In genomic region chr9:69451886-69452810, GRCm38 (mm10) we compare ENCODE assay signal across 13 mouse cellular contexts. TPM values are rescaled to one million over a fixed set of nuclear protein-coding genes. Genes with fewer than 3 reads are reported as not detected.
DNase-seq lines count a peak whose midpoint lies in the region; ATAC-seq and TF ChIP-seq lines count a peak whose summit lies in the region.
"Had no signal": no experiment of that assay in that cellular context is flagged by ENCODE, and none has a peak within 500 bp of the region (broad histone marks: within the 10 kb centered on the region; RNA-seq: fewer than 3 reads in every experiment).

No protein-coding gene starts in this region.

- no peak for TF ChIP-seq CTCF in kidney, postnatal 0 days (IDR thresholded peaks at IDR 0.05; ENCODE audit: low read depth)

- H3K9ac ChIP-seq in kidney, postnatal 0 days (ENCODE audit: low read depth, low read length): no peak overlapping the region
- H3K9ac ChIP-seq in neural tube, embryonic 15.5 days (replicated peaks): no peak overlapping the region
- H3K9ac ChIP-seq: liver, embryonic 13.5 days had no signal

- no peaks in the 10 kb centered on the region for H3K36me3 ChIP-seq in kidney, postnatal 0 days (ENCODE audit: insufficient read depth, low read length)
- H3K36me3 ChIP-seq in neural tube, embryonic 15.5 days: no peaks in the 10 kb centered on the region
- H3K36me3 ChIP-seq: liver, embryonic 13.5 days had no signal

- no peaks in the 10 kb centered on the region for H3K27me3 ChIP-seq in kidney, postnatal 0 days (ENCODE audit: insufficient read depth, low read length)
- peaks cover 23% of the 10 kb centered on the region for H3K27me3 ChIP-seq in neural tube, embryonic 15.5 days (replicated peaks)

- no peak overlapping the region for H3K4me2 ChIP-seq in kidney, postnatal 0 days (ENCODE audit: low read length)
- H3K4me2 ChIP-seq in neural tube, embryonic 15.5 days: no peak overlapping the region

- peak; percentile 51 for DNase-seq in heart, adult 11 months
- DNase-seq in heart, adult 9 months (ENCODE audit: low spot score in 2 of 2): no peak
- no peak for DNase-seq in kidney, postnatal 0 days (ENCODE audit: low spot score)
- no peak for DNase-seq in kidney, adult 11 months
- DNase-seq in neural tube, embryonic 10.5 days (ENCODE audit: extremely low spot score, low spot score): no peak
- DNase-seq in spleen, postnatal 10 days (ENCODE audit: low spot score in 2 of 2): no peak
- DNase-seq in cerebellum, postnatal 10 days: no peak
- DNase-seq: cerebellum, adult 2 months; gastrocnemius, postnatal 36 days; liver, embryonic 13.5 days; right cerebral cortex, postnatal 14 days; thymus, postnatal 14 days had no signal

- WGBS in kidney, postnatal 0 days: 93% methylated on average over 10 of the region's 10 CpGs
- 95% methylated on average over 10 of the region's 10 CpGs for whole genome bisulfite sequencing in neural tube, embryonic 15.5 days

- peaks cover 21% of the 10 kb centered on the region for H3K4me1 ChIP-seq in kidney, postnatal 0 days (replicated peaks; ENCODE audit: insufficient read depth, low read length)
- H3K4me1 ChIP-seq in neural tube, embryonic 15.5 days: peaks cover 35% of the 10 kb centered on the region

- H3K9me3 ChIP-seq in kidney, postnatal 0 days (replicated peaks; ENCODE audit: low read length): no peaks in the 10 kb centered on the region
- H3K9me3 ChIP-seq in neural tube, embryonic 15.5 days (replicated peaks): no peaks in the 10 kb centered on the region
- H3K9me3 ChIP-seq: liver, embryonic 13.5 days had no signal

- no peak overlapping the region for H3K4me3 ChIP-seq in kidney, postnatal 0 days (replicated peaks; ENCODE audit: low read depth, low read length)
- H3K4me3 ChIP-seq in neural tube, embryonic 15.5 days (replicated peaks): no peak overlapping the region
- H3K4me3 ChIP-seq: liver, embryonic 13.5 days had no signal

- peak overlapping the region; percentile 92 for H3K27ac ChIP-seq in kidney, postnatal 0 days
- H3K27ac ChIP-seq in neural tube, embryonic 15.5 days (replicated peaks): peak overlapping the region; percentile 81; the same call in 1 of the 2 replicates

- no peak for ATAC-seq in kidney, postnatal 0 days (replicated peaks; ENCODE audit: low FRiP score, low read depth)
- no peak for ATAC-seq in neural tube, embryonic 15.5 days (ENCODE audit: low FRiP score)

RNA-seq across cellular contexts. Expression of gene Anxa2, which starts 1.3 kb away (rescaled TPM):
- 442 and 483 TPM in 2 replicates for polyA plus RNA-seq in kidney, postnatal 0 days (2015; fragmentation: Nextera tagmentation; extraction: Ambion mirVana)
- 251 and 335 TPM in 2 replicates for polyA plus RNA-seq in neural tube, embryonic 15.5 days (2015; fragmentation: Nextera tagmentation; extraction: Ambion mirVana)

RNA-seq across cellular contexts. Expression of gene Ice2, which starts 54.4 kb away (rescaled TPM):
- 13.6 and 13.8 TPM in 2 replicates for polyA plus RNA-seq in kidney, postnatal 0 days (2015; fragmentation: Nextera tagmentation; extraction: Ambion mirVana)
- polyA plus RNA-seq in neural tube, embryonic 15.5 days (2015; fragmentation: Nextera tagmentation; extraction: Ambion mirVana): 10.1 and 11.0 TPM in 2 replicates
